7 mouse cellular contexts compared by ENCODE assay signal in the genomic region with DNA sequence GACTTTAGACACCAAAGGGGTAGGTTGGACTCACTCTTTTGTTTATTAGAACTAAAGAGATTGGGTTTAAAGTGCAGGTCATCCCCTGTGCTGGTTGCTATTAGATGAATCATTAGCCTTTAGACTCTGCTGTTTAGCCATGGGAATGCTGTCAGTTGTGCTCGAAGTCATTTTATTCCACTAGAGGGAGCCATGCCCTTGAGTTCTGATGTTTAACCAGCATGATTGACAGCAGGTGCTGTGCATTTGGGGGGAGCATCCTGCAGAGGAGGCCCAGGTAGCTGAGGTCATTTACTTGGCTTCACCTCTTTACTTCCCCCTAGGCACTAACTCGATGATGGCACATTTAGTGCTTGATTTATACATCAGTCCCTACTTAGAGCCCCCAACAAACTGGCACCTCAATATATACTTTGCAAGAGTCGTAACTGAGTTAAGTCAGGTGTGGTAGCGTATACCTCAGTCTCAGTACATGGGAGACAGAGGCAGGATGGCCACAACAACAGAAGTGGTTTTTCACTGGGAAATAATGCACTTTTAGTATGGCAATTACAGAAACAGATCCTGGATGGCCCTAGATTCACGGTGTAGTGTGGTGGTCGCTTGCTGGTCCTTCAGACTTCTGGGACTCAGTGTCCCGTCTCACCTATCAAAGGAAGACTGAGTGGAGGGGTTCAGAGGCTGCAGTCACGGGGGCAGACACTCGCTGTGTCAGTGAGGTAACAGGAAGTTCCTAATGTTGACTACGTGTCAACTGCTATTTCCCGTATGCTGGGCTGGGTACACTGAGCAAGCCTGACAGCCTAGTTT. TPM values are rescaled to one million over a fixed set of nuclear protein-coding genes. Genes with fewer than 3 reads are reported as not detected.
DNase-seq lines count a peak whose midpoint lies in the region; ATAC-seq and TF ChIP-seq lines count a peak whose summit lies in the region.

No protein-coding gene starts in this region.

- H3K79me2 ChIP-seq in liver, adult 2 months (ENCODE audit: control insufficient read depth, insufficient read depth, low read length), result no peaks in the 10 kb centered on the region

- no peak overlapping the region for H3K4me2 ChIP-seq in forebrain, embryonic 15.5 days (replicated peaks)

- TF ChIP-seq POLR2A in brain, embryonic 14.5 days (IDR thresholded peaks at IDR 0.05; ENCODE audit: borderline replicate concordance, extremely low read depth, insufficient read depth, insufficient read length, poor library complexity, severe bottlenecking), result no peak
- no peak for TF ChIP-seq POLR2A in kidney, adult 2 months (IDR thresholded peaks at IDR 0.05; ENCODE audit: low read depth, low read length)
- no peak for TF ChIP-seq POLR2A in liver, adult 2 months (IDR thresholded peaks at IDR 0.05; ENCODE audit: extremely low read depth, insufficient read depth, low read length)

- ATAC-seq in forebrain, embryonic 15.5 days (replicated peaks), result peak; percentile 58; the same call in 1 of the 2 replicates

- H3K4me3 ChIP-seq in forebrain, embryonic 15.5 days, result no peak overlapping the region
- H3K4me3 ChIP-seq in kidney, adult 2 months (ENCODE audit: insufficient read depth, low read depth, low read length), result no peak overlapping the region
- no peak overlapping the region for H3K4me3 ChIP-seq in liver, adult 2 months (ENCODE audit: insufficient read depth, low read depth, low read length)

- 77% methylated on average over 11 of the region's 11 CpGs for WGBS in forebrain, embryonic 15.5 days
- WGBS in kidney, adult 2 months, result 68% methylated on average over 11 of the region's 11 CpGs
- WGBS in liver, adult 2 months, result 65% methylated on average over 11 of the region's 11 CpGs

- H3K9me3 ChIP-seq in forebrain, embryonic 15.5 days, result no peaks in the 10 kb centered on the region

- peaks cover 28% of the 10 kb centered on the region for H3K36me3 ChIP-seq in forebrain, embryonic 15.5 days
- no peaks in the 10 kb centered on the region; the same call in none of the 2 replicates for H3K36me3 ChIP-seq in kidney, adult 2 months (ENCODE audit: control insufficient read depth, insufficient read depth, low read length)
- H3K36me3 ChIP-seq in liver, adult 2 months (ENCODE audit: control insufficient read depth, insufficient read depth, low read length), result peaks cover 12% of the 10 kb centered on the region; the same call in 1 of the 2 replicates

- no peak overlapping the region for H3K9ac ChIP-seq in forebrain, embryonic 15.5 days (replicated peaks)
- H3K9ac ChIP-seq in liver, adult 2 months (ENCODE audit: low read depth, low read length), result no peak overlapping the region

- DNase-seq in 3134 (ENCODE audit: extremely low read depth, insufficient read length, low spot score), result peak; percentile 19
- DNase-seq in 416B (ENCODE audit: low read depth), result peak; percentile 75
- DNase-seq in brain, embryonic 14.5 days (ENCODE audit: low read depth), result peak; percentile 76
- DNase-seq in kidney, adult 2 months, result peak; percentile 88
- DNase-seq in liver, adult 2 months (ENCODE audit: extremely low read depth, low read depth, low spot score), result peak; percentile 94
- peak; percentile 36 to 52 for DNase-seq in natural killer cell, adult 2 months (ENCODE audit: low spot score in 2 of 2)

- no peak overlapping the region for H3K27ac ChIP-seq in forebrain, embryonic 15.5 days (replicated peaks)
- H3K27ac ChIP-seq in kidney, adult 2 months (ENCODE audit: insufficient read depth, low read depth, low read length), result no peak overlapping the region
- H3K27ac ChIP-seq in liver, adult 2 months (replicated peaks; ENCODE audit: insufficient read depth, low read depth, low read length), result no peak overlapping the region

- H3K27me3 ChIP-seq in forebrain, embryonic 15.5 days, result no peaks in the 10 kb centered on the region
- no peaks in the 10 kb centered on the region for H3K27me3 ChIP-seq in kidney, adult 2 months (replicated peaks; ENCODE audit: control insufficient read depth, insufficient read depth, low read length)
- no peaks in the 10 kb centered on the region for H3K27me3 ChIP-seq in liver, adult 2 months (ENCODE audit: control insufficient read depth, insufficient read depth, low read length)

- no peaks in the 10 kb centered on the region for H3K4me1 ChIP-seq in forebrain, embryonic 15.5 days
- H3K4me1 ChIP-seq in kidney, adult 2 months (ENCODE audit: control insufficient read depth, insufficient read depth, low read length), result no peaks in the 10 kb centered on the region
- peaks cover 10% of the 10 kb centered on the region for H3K4me1 ChIP-seq in liver, adult 2 months (ENCODE audit: control insufficient read depth, insufficient read depth, low read length)

- TF ChIP-seq CTCF in brain, embryonic 14.5 days (IDR thresholded peaks at IDR 0.05; ENCODE audit: borderline replicate concordance, extremely low read depth, insufficient read depth, insufficient read length), result peak; percentile 67; the same call in 1 of the 2 replicates
- peak; percentile 75 for TF ChIP-seq CTCF in kidney, adult 2 months (conservative IDR thresholded peaks at IDR 0.05; ENCODE audit: insufficient read depth, insufficient read length, low read depth, low read length)
- TF ChIP-seq CTCF in liver, adult 2 months (IDR thresholded peaks at IDR 0.05; ENCODE audit: low read depth, low read length), result peak; percentile 56

RNA-seq across cellular contexts. Expression of gene Cage1, which starts 28.2 kb away (rescaled TPM):
- polyA plus RNA-seq in brain, embryonic 14.5 days (2012; rRNA removed), result 0.81 and 1.2 TPM in 2 replicates
- polyA plus RNA-seq in forebrain, embryonic 15.5 days (2015; fragmentation: Nextera tagmentation; extraction: Ambion mirVana), result 1.6 and 1.7 TPM in 2 replicates
- polyA plus RNA-seq in kidney, adult 2 months (2012; rRNA removed), result 0.23 and 0.28 TPM in 2 replicates
- total RNA-seq in liver, adult 2 months (2014; rRNA removed), result 0.54 and 0.55 TPM in 2 replicates
- polyA plus RNA-seq in liver, adult 2 months (2012; rRNA removed), result 0.06 and 0.17 TPM in 2 replicates

RNA-seq across cellular contexts. Expression of gene Riok1, which starts 28.3 kb away (rescaled TPM):
- polyA plus RNA-seq in brain, embryonic 14.5 days (2012; rRNA removed), result 39.6 and 44.5 TPM in 2 replicates
- polyA plus RNA-seq in forebrain, embryonic 15.5 days (2015; fragmentation: Nextera tagmentation; extraction: Ambion mirVana), result 53.6 and 60.9 TPM in 2 replicates
- polyA plus RNA-seq in kidney, adult 2 months (2012; rRNA removed), result 7.6 and 8.0 TPM in 2 replicates
- 11.1 and 15.9 TPM in 2 replicates for total RNA-seq in liver, adult 2 months (2014; rRNA removed)
- polyA plus RNA-seq in liver, adult 2 months (2012; rRNA removed), result 4.3 and 8.0 TPM in 2 replicates

Comparison
In these comparisons a context has a peak if more than half of its experiments do, and no peak if none do; other contexts are left out.
1. DNase-seq: peak in every context shown above with its lines; median percentile 94 in liver, adult 2 months; 88 in kidney, adult 2 months; 76 in brain, embryonic 14.5 days; 75 in 416B; 44 in natural killer cell, adult 2 months; 19 in 3134.